Mouse (Mus musculus) heart, postnatal 25 days (tissue): ENCODE results near the gene Tex21. TPM values are rescaled to one million over a fixed set of nuclear protein-coding genes. Genes with fewer than 3 reads are reported as not detected.

Experiments used
- DNase-seq: peaks from one replicate; pipeline ENCODE4 v3.0.0; 2022; ENCODE audit warnings: low spot score
- intact Hi-C: fragments of 180-260 bp; cut with DNase I; formaldehyde crosslinking; loops from one replicate; pipeline ENCODE4 v1.15.1; 2025
- total RNA-seq, 2 experiments: library from RNA; stranded (reverse); gene quantifications; 2 replicates each; pipeline ENCODE4 v1.2.3; 2021

Gene Tex21
- total RNA-seq, 2 experiments from 2014 or later, result not detected

DNA sequence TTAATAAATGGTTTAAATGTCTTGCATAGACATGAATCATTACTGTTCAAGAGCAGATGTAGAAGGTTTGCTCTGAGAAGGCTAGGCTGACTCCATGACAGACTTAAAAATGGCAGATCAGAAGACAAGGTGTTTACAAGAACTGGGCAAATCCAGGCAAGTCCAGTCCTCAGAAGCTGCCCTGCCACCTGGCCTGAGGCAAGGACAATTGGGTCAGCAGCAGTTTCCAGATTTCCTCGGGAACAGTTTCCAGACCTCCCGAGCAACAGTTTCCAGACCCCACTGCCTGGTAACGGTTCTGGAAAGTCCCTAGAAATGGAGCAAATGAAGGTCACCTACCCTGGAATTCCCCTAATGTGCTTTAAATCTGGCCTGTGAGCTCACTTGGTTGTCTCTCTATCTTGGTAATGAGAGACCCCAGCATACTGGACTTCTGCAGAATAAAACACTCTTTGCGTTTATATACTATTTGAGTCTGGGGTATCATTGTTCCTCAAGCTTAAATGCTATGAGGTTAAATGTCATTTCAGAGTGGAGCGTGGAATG lies 37.0 kb downstream of the Tex21 start:
- no peak for DNase-seq
- intact Hi-C loops, result no loop called here

DNA sequence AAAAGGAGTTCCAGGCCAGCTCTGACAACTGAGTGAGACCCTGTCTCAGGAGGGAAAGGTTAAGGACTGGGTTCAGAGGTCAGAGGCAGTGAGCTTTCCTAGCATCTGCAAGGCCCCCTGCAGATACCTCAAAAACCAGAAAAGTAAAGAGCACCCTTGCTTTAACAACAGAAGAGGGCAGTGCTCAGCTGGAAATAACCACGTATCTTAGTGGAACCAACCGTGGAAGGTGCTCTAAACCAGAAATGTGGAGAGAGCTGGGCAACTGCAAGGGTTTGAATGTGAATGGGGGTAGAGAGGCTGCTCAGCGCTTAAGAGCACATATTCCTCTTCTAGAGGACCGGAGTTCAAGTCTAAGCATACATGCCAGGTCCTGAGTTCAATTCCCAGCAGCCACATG lies 46.2 kb downstream of the Tex21 start:
- intact Hi-C loops, result no loop called here

DNA sequence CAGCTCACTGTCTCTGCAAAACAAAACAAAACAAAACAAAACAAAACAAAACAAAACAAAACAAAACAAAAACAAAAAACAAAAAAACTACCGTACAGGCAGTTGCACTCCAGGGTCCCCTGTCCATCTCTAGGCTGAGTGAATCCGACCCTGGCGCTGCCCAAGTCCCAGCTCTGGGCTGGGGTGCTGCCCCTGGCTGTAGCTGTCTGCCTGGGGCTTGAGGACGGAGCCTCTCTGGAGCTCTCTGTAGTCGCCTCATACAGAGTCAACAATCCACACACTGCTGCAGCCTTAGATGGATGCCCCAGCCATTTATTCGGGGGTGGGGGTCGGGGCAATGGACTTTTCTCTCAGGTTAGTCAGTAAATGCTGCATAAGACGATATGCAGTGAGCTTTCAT lies 49.5 kb downstream of the Tex21 start:
- intact Hi-C loops, result loop anchor here (5.0 kb wide), 1 partner anchor 145 kb away; no protein-coding TSS in a partner anchor
- no peak for DNase-seq

More for the DNA sequence above, 46.2 kb downstream of the Tex21 start:
- DNase-seq, result no peak

DNA sequence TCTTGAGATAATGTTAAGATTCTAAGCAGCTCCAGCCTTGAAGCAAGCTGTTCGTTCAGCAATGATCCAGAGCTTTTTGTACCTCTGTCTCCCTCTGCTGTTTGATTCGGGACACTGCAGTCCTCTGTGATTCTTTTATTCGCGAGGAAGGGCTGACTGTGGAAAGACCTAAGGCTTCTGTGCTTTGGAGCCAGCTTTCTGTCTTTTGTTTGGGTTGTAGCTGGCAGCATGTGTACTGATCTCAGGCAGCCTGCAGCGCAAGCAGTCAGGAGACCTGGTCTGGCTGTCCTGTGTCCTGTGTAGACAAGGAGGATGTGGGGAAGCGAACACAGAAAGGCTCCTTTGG lies 49.9 kb downstream of the Tex21 start:
- peak; percentile 31 for DNase-seq
- intact Hi-C loops, result loop anchor here (5.0 kb wide), 1 partner anchor 146 kb away; no protein-coding TSS in a partner anchor

DNA sequence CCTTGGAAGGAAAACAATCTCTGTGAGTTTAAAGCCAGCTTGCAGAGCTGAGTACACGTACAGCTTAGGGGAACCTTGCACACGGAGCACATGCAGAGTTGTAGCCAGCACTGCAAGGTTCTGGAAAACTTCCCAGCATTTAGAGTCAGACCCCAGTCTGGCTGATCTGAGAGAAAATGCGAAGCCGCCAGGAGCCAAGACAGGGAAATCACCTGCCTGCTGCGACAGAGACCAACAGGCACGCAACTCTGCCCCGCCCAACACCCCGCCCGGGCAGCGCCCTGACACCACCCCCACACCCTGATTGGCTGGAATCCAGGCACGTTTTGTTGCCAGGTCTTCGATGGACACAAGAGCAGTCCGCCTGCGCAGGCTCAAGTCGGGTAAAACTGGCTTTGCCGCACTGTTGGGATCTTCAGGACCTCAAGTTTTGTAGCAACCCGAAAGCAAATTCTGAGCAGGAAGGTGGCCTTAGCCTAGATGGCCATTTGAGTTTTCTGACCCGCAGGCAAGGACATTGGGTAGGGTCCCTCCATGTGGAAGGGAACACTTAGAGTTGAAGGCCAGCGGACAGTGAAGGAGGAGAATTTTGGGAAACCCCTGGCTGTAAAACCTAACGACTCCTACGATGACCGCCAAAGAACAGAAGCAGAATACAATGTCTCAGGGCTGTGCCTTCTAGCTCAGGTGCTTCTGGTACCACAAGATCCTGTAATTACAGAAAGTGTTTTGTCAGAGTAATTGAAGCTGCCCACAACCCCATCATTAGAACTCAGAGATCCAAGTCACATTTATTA lies 50.4 kb downstream of the Tex21 start:
- intact Hi-C loops, result loop anchor here (5.0 kb wide), 1 partner anchor 146 kb away; no protein-coding TSS in a partner anchor
- peak; percentile 36 for DNase-seq

DNA sequence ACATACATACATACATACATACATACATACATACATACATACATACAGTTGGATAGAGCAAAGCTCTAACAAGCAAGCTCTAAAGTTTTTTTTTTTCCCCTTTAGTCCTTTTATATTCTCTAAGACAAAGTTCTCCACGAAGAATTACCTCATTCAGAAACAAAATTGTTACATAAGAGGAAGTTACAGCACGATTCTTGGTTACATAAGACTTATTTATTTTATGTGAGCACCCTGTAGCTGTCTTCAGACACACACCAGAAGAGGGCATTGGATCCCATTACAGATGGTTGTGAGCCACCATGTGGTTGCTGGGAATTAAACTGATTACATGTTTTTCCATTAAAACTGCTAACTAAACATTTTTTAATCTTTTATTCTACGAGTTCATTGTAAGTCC lies 52.0 kb downstream of the Tex21 start:
- no peak for DNase-seq
- intact Hi-C loops, result loop anchor here (5.0 kb wide), 1 partner anchor 407 kb away; no protein-coding TSS in a partner anchor

DNA sequence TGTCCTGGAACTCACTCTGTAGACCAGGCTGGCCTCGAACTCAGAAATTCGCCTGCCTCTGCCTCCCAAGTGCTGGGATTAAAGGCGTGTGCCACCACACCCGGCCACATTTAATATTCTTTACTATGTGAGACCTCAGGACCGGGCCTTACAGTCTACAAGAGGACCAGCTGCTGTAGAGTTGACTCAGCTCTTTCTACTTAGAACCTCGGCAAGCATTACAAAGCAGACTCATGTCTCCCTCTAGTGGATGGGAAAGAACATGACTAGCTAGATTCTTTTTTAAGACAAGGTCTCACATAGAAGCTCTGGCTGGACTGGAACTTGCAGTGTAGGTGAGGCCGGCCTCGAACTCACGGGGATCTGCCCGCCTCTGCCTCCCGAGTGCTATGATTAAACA lies 55.6 kb downstream of the Tex21 start:
- intact Hi-C loops, result loop anchor here (5.0 kb wide), 1 partner anchor 404 kb away; no protein-coding TSS in a partner anchor
- DNase-seq, result no peak

DNA sequence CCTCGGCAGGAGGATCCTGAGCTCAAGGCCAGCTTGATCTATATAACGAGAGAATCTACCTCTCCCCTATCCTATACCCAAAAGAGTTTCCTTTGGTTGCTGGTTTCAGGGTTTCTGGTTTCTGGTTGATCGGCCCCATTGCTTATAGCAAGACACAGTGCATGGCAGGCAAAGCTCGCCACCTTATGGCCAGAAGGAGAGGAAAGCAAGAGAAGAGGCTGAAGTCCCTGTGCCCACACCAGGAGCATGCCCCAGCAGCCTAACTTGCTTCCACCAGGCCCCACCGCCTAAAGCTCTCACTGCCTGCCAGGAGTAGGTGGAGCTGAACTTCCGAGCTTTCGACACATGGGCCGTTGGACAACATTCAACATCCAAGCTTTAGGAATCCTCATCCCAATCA lies 58.7 kb downstream of the Tex21 start:
- no peak for DNase-seq
- intact Hi-C loops, result no loop called here

DNA sequence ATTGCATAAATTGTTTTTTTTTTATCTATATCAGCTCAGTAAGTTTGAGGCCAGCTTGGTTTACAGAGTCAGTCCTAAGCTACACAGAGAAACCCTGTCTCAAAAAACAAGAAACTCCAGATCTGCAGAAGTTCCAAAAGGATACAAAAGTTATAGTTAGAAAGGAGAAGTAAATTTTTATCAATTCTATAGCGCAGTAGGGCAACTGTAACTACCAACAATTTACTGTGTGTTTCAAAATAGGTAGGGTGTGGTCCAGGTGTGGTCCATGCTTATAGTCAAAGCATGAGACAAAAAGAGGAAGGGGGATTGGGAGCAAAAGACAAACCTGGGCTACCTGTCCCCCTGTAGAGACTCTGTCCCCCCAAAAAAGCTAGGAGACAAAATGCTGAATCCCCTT lies 60.1 kb downstream of the Tex21 start:
- intact Hi-C loops, result no loop called here
- DNase-seq, result no peak

DNA sequence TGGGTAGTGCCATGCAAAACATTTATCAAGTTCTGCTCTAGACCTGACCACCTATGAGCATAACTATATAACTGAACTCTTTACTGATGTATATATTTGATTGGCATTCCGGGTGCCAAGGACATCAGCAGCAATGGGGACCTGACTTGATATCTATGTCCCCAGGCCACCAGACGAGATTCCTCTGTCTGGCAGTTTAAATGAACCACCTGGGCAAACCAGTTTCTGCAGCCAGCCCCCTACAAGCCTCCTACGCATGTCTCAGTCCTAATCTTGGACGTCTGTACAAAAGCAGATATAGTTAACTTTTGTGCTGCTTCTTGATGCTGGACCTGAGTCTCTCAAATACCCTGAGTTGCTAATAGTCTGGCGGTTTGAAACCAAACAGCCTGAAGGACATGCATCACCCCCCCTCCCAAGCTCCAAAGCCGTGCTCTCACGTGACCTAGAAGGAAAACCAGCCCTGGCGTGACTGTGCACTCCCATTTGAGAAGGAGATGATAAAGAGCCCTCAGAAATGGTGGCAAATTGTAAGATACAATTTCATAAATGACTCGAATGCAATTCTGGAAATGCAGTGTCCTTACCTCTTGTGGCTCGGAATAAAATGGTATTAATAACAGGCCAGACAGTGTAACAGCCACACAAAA lies 61.3 kb downstream of the Tex21 start:
- intact Hi-C loops, result no loop called here
- no peak for DNase-seq

DNA sequence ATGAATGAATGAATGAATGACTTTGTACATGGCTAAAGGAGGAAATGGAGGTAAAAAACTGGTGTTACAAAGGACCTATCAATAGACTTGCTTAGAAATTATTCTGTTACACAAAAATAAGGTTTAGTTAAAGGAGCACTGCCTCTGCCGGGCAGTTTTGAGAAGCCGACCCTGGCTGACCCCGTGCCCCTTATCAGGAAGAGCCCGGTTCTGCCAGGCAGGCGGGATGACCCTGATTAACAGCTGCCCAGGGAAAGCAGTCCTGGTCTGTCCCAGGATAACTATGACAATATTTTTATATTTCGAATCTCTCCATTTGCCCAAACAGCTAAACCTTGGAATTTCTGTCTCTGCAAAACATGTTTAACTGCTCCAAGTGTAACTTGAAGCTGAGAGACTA lies 62.3 kb downstream of the Tex21 start:
- intact Hi-C loops, result no loop called here
- no peak for DNase-seq

DNA sequence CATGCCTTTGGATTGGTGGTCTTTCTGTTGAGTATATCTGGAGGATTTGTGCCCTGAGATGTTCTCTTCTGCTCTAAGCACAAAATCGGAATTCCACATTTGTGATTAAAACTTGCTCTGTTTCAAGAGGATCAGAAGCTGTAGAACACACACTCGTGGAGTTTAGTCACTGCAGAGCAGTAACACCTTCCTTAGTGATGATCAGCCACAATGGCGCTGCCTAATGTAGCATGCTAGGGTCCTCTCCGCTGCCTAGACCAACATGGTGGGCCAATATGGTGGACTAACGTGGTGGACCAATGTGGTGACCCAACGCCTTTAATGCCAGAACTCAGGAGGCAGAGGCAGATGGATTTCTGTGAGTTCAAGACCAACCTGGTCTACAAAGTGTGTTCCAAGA lies 63.7 kb downstream of the Tex21 start:
- intact Hi-C loops, result no loop called here
- no peak for DNase-seq

DNA sequence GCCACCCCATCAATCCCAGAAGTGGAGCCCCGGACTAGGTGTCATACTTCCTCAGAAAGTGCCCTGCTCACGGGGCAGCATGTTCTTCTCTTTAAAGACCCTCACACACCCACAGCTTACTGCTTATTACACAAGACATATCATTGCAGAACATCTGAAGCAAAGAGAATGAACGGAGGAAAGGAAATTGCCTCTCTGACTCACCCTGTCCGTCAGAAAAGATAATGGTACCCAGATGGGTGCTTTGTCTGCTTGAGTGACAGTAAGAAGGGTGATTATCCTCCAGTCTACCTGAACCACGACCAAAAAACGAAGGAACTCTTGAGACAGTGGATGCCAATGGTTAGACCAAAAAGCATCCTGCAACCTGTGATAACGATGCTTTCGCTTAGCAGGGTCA lies 65.1 kb downstream of the Tex21 start:
- intact Hi-C loops, result no loop called here
- no peak for DNase-seq

DNA sequence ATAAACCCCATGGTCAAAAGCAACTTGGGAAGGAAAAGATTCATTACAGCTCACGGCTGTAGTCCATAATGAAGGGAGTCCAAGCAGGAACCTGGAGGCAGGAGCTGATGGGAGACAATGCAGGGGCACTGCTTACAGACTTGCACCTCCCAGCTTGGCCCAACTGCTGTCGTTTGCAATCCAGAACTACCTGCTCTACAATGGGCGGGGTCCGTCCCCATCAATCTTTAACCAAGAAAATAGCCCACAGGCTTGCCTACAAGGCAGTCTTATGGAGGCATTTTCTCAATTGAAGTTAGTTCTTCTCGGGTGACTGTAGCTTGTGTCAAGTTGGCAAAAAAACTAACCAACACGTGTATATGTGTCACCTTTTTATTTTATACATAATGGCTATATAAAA lies 66.1 kb downstream of the Tex21 start:
- DNase-seq, result no peak
- intact Hi-C loops, result no loop called here

DNA sequence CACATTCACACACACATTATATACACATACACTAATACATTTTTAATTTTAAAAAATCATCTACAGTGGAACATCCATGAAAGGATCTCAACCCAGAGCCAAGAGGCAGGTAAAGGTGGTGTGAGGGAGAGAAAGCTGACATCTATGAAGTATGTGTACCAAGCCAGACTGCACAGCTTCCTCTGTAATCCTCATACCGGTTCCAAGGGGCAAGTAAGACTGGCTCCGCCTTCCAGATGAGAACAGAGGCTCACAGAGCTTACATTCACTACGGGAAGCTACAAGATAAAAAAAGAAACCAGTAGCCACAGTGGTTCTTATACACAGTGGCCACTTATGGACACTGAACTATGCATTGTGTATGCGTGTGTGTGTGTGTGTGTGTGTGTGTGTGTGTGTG lies 67.0 kb downstream of the Tex21 start:
- intact Hi-C loops, result loop anchor here (5.0 kb wide), 1 partner anchor 387 kb away; no protein-coding TSS in a partner anchor
- DNase-seq, result no peak

DNA sequence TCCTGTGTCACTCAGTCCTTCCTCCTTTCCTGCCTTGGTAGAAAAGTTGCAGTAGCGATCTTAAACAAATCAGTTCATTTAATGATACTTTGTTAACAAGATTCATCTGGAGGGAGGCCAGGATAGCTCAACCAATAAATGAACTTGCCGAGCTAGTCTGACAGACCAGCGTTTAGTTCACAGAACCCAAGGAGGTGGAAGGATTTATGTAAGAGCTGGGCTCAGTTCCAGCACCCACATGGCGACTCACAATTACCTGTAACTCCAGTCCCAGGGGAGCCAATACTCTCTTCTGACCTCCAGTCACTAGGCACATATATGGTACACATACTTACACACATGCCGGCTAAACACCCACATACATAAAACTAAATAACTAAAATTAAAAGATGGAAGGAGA lies 67.5 kb downstream of the Tex21 start:
- no peak for DNase-seq
- intact Hi-C loops, result loop anchor here (5.0 kb wide), 1 partner anchor 387 kb away; no protein-coding TSS in a partner anchor

DNA sequence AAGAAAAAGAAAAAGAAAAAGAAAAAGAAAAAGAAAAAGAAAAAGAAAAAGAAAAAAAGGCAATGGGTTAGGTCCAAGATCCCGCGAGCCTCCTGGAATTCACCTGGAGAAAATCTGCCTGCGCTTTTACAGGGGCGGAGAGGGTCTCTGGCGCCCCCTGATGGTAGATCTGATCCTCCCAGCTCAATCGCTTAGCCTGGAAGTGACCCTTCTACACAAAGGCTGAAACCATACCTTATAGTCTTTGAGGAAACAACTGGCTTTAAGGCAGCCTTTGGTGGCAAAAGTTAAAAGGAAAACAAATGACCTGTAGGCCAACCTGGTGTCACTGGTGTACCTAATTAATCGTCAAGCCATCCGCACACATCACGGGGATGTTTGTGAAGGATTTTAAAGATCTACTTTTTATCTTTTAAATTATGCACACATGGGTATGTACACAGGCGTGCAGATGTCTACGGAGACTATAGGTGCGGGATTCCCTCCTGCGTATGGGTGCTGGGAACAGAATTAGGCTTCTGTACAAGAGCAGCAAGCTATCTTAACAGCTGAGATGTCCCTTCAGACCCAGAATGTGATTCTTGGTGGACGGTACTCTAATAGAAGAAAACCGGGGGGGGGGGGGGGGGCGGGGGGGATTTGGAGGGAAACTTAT lies 68.6 kb downstream of the Tex21 start:
- intact Hi-C loops, result loop anchor here (1.0 to 5.0 kb wide), 2 partner anchors 162 to 386 kb away; no protein-coding TSS in a partner anchor
- DNase-seq, result no peak

DNA sequence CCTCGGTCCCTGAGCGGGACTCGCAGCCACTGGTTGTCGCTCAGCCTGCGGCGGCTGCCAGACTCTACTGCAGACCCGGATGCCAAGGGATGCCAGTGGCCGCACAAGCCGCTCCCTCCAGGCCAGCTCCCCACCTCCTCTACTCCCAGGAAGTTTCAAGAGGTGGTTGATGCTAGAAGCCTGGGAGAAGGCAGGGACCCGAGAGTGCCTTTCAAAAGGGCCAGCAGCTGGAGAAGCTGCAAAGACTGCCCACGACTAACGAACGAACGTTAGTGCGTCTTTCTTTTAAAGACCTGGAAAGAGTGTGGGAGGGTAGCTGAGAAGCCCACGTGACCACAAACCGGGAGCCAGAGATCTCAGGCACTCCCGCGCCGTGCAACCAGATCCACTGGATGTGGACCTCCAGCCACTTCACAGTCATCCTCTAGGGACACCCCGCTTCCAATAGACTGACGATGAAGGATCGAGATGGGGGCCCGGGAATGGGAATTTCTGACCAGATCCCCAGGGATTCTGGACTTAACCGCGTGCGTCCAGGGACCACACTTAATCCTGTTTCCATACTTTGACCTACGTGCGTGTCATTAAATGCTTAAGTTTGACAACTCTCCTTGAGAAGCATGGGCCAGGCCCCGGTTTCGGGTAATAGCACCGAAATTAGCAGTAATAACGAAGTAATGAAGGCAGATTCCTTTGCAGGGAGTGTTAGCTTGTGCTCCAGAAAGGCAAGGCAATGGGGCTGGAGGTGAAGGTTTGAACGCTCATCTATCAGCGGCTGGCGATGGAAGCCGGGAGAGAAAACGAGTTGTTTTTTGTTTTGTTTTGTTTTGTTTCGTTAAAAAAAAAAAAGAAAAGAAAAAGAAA lies 69.3 kb downstream of the Tex21 start, which contains the start of gene Esr2:
TSS of gene Esr2 (minus strand) at position 260 of the 864 bp plus-strand sequence.
- intact Hi-C loops, result loop anchor here (1.0 to 5.0 kb wide), 2 partner anchors 161 to 385 kb away; no protein-coding TSS in a partner anchor
- no peak for DNase-seq

DNA sequence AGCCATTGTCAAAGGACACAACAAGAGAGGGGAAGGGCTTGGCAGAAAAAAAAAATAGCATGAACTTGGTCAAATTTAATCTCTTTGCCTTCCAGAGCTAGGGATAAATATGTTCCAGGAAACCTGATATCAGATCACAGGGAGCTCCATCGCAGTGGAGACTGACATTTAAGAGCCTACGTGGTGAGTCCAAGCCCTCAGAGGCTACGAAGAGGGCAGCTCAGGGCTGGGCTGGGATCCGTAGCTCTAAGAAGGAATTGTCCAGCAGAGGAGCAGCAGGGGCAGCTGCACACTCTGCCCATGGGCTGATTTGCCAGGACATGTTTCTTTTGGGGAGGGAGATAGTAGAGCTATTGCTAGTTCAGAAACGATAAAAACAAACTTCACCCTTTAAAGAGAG lies 80.9 kb downstream of the Tex21 start:
- no peak for DNase-seq
- intact Hi-C loops, result no loop called here
